Mouse (Mus musculus) stomach, postnatal 0 days (tissue): ENCODE data around the gene Mrpl52.

Experiments
- CTCF ChIP-seq: IDR thresholded peaks from 2 replicates; pipeline ENCODE4 v1.5.1; 2016; ENCODE audit warnings: antibody characterized with exemption, low read depth, mild to moderate bottlenecking, moderate library complexity
- EP300 ChIP-seq: optimal IDR thresholded peaks from 2 replicates; pipeline ENCODE3; 2016; ENCODE audit warnings: antibody characterized with exemption

- TF ChIP-seq EP300, result no peak
- no peak for TF ChIP-seq CTCF
Observed at GRCm38 (mm10) chr14:54445476-54445875, 18.8 kb downstream of the Mrpl52 start.
